Mouse (Mus musculus) forebrain, embryonic 15.5 days (tissue): ENCODE data around the gene Grtp1. TPM values are rescaled to one million over a fixed set of nuclear protein-coding genes. Genes with fewer than 3 reads are reported as not detected.
A peak's percentile ranks its signal among the peaks of the same experiment; 100 is the strongest.

ENCODE experiments used
- ATAC-seq: fragments of 200-750 bp; cut with Nextera tagmentation; replicated peaks from 2 replicates; pipeline ENCODE4 v1.8.0; 2017; ENCODE audit warnings: mild to moderate bottlenecking, moderate TSS enrichment, moderate library complexity
- H3K27ac ChIP-seq: fragments of 300-500 bp; sonication (generic); replicated peaks from 2 replicates; pipeline ENCODE4 v1.5.1; 2015; ENCODE audit warnings: mild to moderate bottlenecking, inconsistent platforms
- H3K27me3 ChIP-seq: fragments of 300-500 bp; sonication (generic); 2 replicates; pipeline ENCODE4 v1.6.1; 2015; ENCODE audit warnings: inconsistent platforms
- H3K36me3 ChIP-seq: fragments of 300-500 bp; sonication (generic); 2 replicates; pipeline ENCODE4 v1.6.1; 2015; ENCODE audit warnings: mild to moderate bottlenecking, inconsistent platforms
- H3K4me1 ChIP-seq: fragments of 300-500 bp; sonication (generic); 2 replicates; pipeline ENCODE4 v1.6.1; 2015; ENCODE audit warnings: inconsistent platforms
- H3K4me2 ChIP-seq: fragments of 300-500 bp; sonication (generic); replicated peaks from 2 replicates; pipeline ENCODE4 v1.6.1; 2015; ENCODE audit warnings: mild to moderate bottlenecking, inconsistent platforms
- H3K4me3 ChIP-seq: fragments of 300-500 bp; sonication (generic); 2 replicates; pipeline ENCODE4 v1.5.1; 2015; ENCODE audit warnings: mild to moderate bottlenecking, inconsistent platforms
- H3K9ac ChIP-seq: fragments of 300-500 bp; sonication (generic); replicated peaks from 2 replicates; pipeline ENCODE4 v1.6.1; 2015; ENCODE audit warnings: mild to moderate bottlenecking, inconsistent platforms
- H3K9me3 ChIP-seq: fragments of 300-500 bp; sonication (generic); 2 replicates; pipeline ENCODE4 v1.6.1; 2016; ENCODE audit warnings: inconsistent platforms
- WGBS: fragments of 180-500 bp; shearing (Covaris S2); methylation state at CpG from one replicate; pipeline ENCODE4 v1.1.7; 2015; ENCODE audit warnings: mixed read lengths; 5-methylcytosine and 5-hydroxymethylcytosine counted together
- polyA plus RNA-seq: library from polyadenylated mRNA; unstranded; fragments of >200 nt; fragmentation: Nextera tagmentation; extraction: Ambion mirVana; gene quantifications from 2 replicates; pipeline ENCODE4 v1.2.1, GENCODE M21; 2015

Gene Grtp1
- polyA plus RNA-seq, 1 experiment from 2014 or later: 23.4 TPM

DNA sequence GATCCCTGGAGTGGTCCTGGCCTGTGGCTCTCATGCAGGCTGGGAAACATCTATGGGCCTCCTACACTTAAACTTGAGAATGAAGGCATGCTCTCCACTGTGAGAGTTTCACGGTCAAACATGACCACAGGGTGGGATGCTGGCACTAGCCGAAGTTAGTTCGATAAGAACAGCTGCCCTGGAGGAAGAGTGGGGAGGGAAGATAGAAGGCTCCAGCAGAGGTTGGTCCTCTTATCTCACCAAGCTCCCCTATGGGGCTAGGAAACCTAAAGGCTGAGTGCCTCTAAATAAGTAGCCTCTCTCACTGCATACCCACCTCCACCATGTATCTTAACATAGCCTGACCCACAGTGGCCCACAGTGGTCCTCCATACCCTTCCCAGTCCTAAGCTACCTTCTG, 2.4 kb upstream of the Grtp1 start:
- Histone ChIP-seq H3K36me3 (no peaks in the 10 kb centered on the region), H3K4me1 (peaks cover 12% of the 10 kb centered on the region), H3K4me2 (no peak overlapping the region), H3K27ac (no peak overlapping the region), H3K4me3 (no peak overlapping the region), H3K9ac (no peak overlapping the region), H3K27me3 (peaks cover 21% of the 10 kb centered on the region), H3K9me3 (no peaks in the 10 kb centered on the region)
- no peak for ATAC-seq
- 97% methylated on average over 3 of the region's 3 CpGs for WGBS

DNA sequence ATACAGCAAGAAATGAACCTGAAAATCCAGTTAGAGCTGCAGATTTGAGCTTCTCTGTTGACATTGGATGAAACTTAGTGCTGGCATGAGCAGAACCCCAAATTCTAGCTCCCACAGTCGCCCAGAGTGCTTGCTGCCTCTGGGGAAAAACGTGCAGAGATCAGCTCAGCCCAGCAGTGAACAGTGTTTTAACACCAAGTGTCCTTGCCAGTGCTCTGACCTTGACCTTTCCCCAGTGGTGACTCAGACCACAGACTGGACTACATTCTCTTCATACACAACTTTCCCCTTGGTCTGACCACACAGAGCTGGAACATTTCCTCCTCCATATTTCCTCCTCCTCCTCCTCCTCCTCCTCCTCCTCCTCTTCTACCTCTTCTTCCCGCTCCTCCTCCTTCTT, 1.6 kb upstream of the Grtp1 start:
- Histone ChIP-seq H3K36me3 (no peaks in the 10 kb centered on the region), H3K27me3 (peaks cover 21% of the 10 kb centered on the region), H3K4me3 (no peak overlapping the region), H3K9me3 (no peaks in the 10 kb centered on the region), H3K4me2 (no peak overlapping the region), H3K4me1 (peaks cover 12% of the 10 kb centered on the region), H3K9ac (no peak overlapping the region), H3K27ac (no peak overlapping the region)
- WGBS: 61% methylated on average over 3 of the region's 3 CpGs
- ATAC-seq: no peak

GRCm38 (mm10) chr8:13201013-13201334, 554 bp upstream of the Grtp1 start:
- no peaks in the 10 kb centered on the region for H3K9me3 ChIP-seq
- H3K4me3 ChIP-seq: peak overlapping the region; percentile 69
- peak overlapping the region; percentile 67 for H3K9ac ChIP-seq
- peaks cover 12% of the 10 kb centered on the region for H3K4me1 ChIP-seq
- H3K27me3 ChIP-seq: peaks cover 21% of the 10 kb centered on the region
- peak overlapping the region; percentile 83 for H3K4me2 ChIP-seq
- H3K36me3 ChIP-seq: no peaks in the 10 kb centered on the region
- no peak overlapping the region for H3K27ac ChIP-seq
- no peak for ATAC-seq
- 1% methylated on average over 18 of the region's 18 CpGs for WGBS

DNA sequence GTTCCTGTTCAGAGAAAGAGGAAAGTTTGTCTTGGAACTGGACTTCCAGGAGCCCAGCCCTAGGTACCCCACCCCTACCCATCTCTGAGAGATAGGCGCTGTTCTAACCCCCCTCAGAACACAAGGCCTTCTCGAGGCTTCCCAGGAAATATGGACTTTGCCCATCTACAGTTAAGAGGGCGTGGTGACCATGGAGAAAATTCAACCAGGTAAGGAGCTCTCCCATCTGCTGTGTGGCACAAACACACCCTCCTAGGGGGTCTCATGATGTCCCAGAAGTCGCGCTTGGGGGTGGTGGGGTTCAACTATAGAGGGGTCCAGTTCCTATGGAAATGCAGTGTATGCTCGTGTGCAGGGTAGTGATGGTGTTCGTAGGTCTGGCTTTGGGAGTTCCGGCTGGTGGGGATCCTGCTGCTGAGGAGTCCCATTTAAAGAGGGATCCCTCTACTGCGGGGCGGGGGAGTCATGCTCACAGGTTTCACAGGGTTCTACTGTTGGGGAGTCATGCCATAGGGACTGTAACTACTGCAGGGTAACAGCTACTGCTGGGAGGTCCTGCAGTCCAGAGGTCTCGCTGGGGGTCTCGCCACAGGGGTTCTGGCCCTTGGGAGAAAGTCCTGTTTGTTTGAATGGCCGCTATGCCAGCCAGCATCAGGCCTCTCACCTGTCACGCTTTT, 897 bp downstream of the Grtp1 start:
- 24% methylated on average over 14 of the region's 14 CpGs for WGBS
- Histone ChIP-seq H3K27ac (no peak overlapping the region), H3K4me2 (peak overlapping the region; percentile 83), H3K9me3 (no peaks in the 10 kb centered on the region), H3K36me3 (no peaks in the 10 kb centered on the region), H3K4me3 (peak overlapping the region; percentile 69), H3K9ac (peak overlapping the region; percentile 67), H3K4me1 (peaks cover 18% of the 10 kb centered on the region), H3K27me3 (peaks cover 21% of the 10 kb centered on the region)
- no peak for ATAC-seq

DNA sequence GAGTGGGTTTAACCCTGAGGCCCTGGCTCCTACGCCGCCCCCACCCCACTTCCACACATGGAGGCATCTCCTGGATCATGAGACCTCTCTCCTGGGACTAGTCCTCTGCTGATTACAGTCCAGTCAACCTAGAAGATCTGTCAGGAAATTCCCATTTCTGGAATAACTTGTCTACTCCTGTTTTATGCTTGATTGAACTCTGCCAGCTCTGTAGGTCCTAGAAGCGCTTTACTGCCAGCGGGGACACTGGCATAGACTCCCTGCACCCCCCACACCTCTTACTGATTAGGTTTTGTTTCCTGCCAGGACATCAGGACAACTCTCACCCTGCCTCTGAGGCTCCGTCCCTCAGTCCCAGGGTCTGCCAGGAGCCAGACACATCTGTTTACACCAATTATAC, 2.9 kb downstream of the Grtp1 start:
- Histone ChIP-seq H3K27ac (no peak overlapping the region), H3K36me3 (no peaks in the 10 kb centered on the region), H3K9me3 (no peaks in the 10 kb centered on the region), H3K4me1 (peaks cover 18% of the 10 kb centered on the region), H3K4me2 (no peak overlapping the region), H3K27me3 (peaks cover 14% of the 10 kb centered on the region), H3K4me3 (no peak overlapping the region), H3K9ac (no peak overlapping the region)
- ATAC-seq: no peak
- 86% methylated on average over 5 of the region's 5 CpGs for WGBS

DNA sequence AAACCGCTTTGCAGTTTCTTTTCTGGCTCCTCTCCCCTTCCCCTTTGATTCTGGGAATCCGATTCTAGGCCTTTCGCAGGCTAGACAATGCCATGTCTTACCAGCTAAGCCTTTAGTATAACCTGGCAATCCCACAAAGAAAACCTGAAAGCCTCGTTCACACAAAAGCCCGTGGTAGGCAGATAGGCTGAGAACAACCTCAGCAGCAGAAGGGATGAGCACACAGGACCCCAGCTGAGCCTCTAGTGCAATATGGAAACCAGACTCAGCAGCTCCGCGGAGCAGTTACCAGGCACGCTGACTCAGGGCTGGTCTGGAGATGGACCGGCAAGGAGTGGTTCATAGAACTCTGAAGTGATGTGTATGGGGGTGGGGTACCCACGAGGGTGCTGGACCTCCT, 5.6 kb downstream of the Grtp1 start:
- H3K27ac ChIP-seq: peak overlapping the region; percentile 76
- no peaks in the 10 kb centered on the region for H3K9me3 ChIP-seq
- peaks cover 8% of the 10 kb centered on the region for H3K4me1 ChIP-seq
- peak overlapping the region; percentile 18; the same call in 1 of the 2 replicates for H3K4me2 ChIP-seq
- WGBS: 10% methylated on average over 10 of the region's 10 CpGs
- H3K9ac ChIP-seq: no peak overlapping the region
- H3K4me3 ChIP-seq: no peak overlapping the region
- ATAC-seq: 0 out of 2 replicates have a peak, but pooled peaks have one; percentile 48
- no peaks in the 10 kb centered on the region for H3K27me3 ChIP-seq
- H3K36me3 ChIP-seq: no peaks in the 10 kb centered on the region

DNA sequence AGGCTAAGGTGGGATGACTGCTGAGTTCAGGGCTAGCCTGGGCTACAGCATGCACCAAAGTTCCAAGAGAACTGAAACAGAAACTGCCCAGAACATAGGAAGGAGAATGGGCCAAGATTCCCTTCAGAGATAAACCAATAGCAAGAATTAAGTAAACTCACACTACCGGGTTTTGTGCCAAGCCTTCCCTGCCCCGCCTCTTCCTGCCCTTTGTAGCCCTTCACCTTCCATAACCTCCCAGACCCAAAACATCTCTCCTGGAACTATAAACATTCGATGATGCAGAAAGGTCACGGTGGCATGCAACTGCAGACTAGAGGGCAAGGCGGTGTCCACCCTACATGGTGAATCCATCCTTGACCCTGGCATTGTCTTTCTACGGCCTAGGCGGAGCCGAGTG, 10.2 kb downstream of the Grtp1 start:
- no peaks in the 10 kb centered on the region for H3K27me3 ChIP-seq
- 96% methylated on average over 8 of the region's 8 CpGs for WGBS
- no peaks in the 10 kb centered on the region; the same call in 1 of the 2 replicates for H3K36me3 ChIP-seq
- H3K9me3 ChIP-seq: no peaks in the 10 kb centered on the region
- no peak overlapping the region for H3K27ac ChIP-seq
- no peak overlapping the region for H3K4me3 ChIP-seq
- no peak for ATAC-seq
- no peak overlapping the region for H3K4me2 ChIP-seq
- H3K4me1 ChIP-seq: peaks cover 6% of the 10 kb centered on the region
- H3K9ac ChIP-seq: no peak overlapping the region

- 96% methylated on average over 1 of the region's 1 CpGs for WGBS
- Histone ChIP-seq H3K36me3 (no peaks in the 10 kb centered on the region; the same call in 1 of the 2 replicates), H3K27me3 (no peaks in the 10 kb centered on the region), H3K27ac (no peak overlapping the region), H3K4me1 (no peaks in the 10 kb centered on the region), H3K4me3 (no peak overlapping the region), H3K9ac (no peak overlapping the region), H3K4me2 (no peak overlapping the region), H3K9me3 (no peaks in the 10 kb centered on the region)
- ATAC-seq: no peak
These were observed 11.6 kb downstream of the Grtp1 start for GRCm38 (mm10) chr8:13188857-13189256.

GRCm38 (mm10) chr8:13188052-13188555, 12.3 kb downstream of the Grtp1 start:
- H3K4me3 ChIP-seq: no peak overlapping the region
- H3K27me3 ChIP-seq: no peaks in the 10 kb centered on the region
- H3K4me1 ChIP-seq: no peaks in the 10 kb centered on the region
- no peak overlapping the region for H3K27ac ChIP-seq
- no peaks in the 10 kb centered on the region; the same call in 1 of the 2 replicates for H3K36me3 ChIP-seq
- 78% methylated on average over 13 of the region's 13 CpGs for WGBS
- no peaks in the 10 kb centered on the region for H3K9me3 ChIP-seq
- no peak overlapping the region for H3K4me2 ChIP-seq
- no peak overlapping the region for H3K9ac ChIP-seq
- ATAC-seq: no peak

- no peaks in the 10 kb centered on the region for H3K4me1 ChIP-seq
- no peak overlapping the region for H3K27ac ChIP-seq
- no peaks in the 10 kb centered on the region for H3K9me3 ChIP-seq
- no peak for ATAC-seq
- H3K4me3 ChIP-seq: no peak overlapping the region
- WGBS: 47% methylated on average over 7 of the region's 7 CpGs
- no peaks in the 10 kb centered on the region; the same call in 1 of the 2 replicates for H3K36me3 ChIP-seq
- H3K4me2 ChIP-seq: no peak overlapping the region
- H3K27me3 ChIP-seq: no peaks in the 10 kb centered on the region
- H3K9ac ChIP-seq: no peak overlapping the region
These were observed 12.8 kb downstream of the Grtp1 start for GRCm38 (mm10) chr8:13187638-13188037.

DNA sequence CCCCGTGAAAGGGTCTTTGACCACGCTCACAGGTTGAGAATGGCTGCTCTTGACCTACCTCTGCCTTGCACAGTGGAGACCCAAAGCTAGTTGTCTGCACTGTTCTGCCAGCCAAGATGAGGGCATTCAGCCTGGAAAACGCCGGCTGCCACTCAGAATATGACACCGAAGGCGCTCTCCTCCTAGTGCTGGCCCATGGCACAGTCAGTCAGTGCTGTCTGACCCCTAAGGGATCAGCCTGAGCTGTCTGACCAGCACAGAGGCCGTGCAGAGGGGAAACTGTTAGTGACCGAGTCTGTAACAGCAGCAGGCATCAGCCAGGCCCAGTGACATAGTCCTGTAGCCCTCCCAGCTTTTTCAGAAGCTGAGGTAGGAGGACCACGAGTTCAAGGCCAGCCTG, 13.2 kb downstream of the Grtp1 start:
- Histone ChIP-seq H3K4me2 (no peak overlapping the region), H3K27ac (no peak overlapping the region), H3K4me3 (no peak overlapping the region), H3K36me3 (no peaks in the 10 kb centered on the region; the same call in 1 of the 2 replicates), H3K27me3 (no peaks in the 10 kb centered on the region), H3K9ac (no peak overlapping the region), H3K9me3 (no peaks in the 10 kb centered on the region), H3K4me1 (no peaks in the 10 kb centered on the region)
- ATAC-seq: no peak
- 86% methylated on average over 9 of the region's 9 CpGs for WGBS

- 93% methylated on average over 8 of the region's 8 CpGs for WGBS
- H3K27me3 ChIP-seq: no peaks in the 10 kb centered on the region
- no peaks in the 10 kb centered on the region; the same call in 1 of the 2 replicates for H3K36me3 ChIP-seq
- H3K4me1 ChIP-seq: no peaks in the 10 kb centered on the region
- no peak overlapping the region for H3K4me2 ChIP-seq
- H3K9me3 ChIP-seq: no peaks in the 10 kb centered on the region
- H3K9ac ChIP-seq: no peak overlapping the region
- no peak overlapping the region for H3K27ac ChIP-seq
- no peak overlapping the region for H3K4me3 ChIP-seq
- ATAC-seq: no peak
These were observed 13.6 kb downstream of the Grtp1 start for GRCm38 (mm10) chr8:13186819-13187218.

GRCm38 (mm10) chr8:13181691-13181976, 18.8 kb downstream of the Grtp1 start:
- no peak overlapping the region for H3K27ac ChIP-seq
- H3K36me3 ChIP-seq: peaks cover 10% of the 10 kb centered on the region; the same call in 1 of the 2 replicates
- H3K4me2 ChIP-seq: no peak overlapping the region
- no peaks in the 10 kb centered on the region for H3K9me3 ChIP-seq
- H3K4me3 ChIP-seq: no peak overlapping the region
- no peaks in the 10 kb centered on the region for H3K27me3 ChIP-seq
- H3K4me1 ChIP-seq: no peaks in the 10 kb centered on the region
- no peak overlapping the region for H3K9ac ChIP-seq
- WGBS: 45% methylated on average over 2 of the region's 2 CpGs
- ATAC-seq: no peak
